Mouse (Mus musculus): Measurements from ENCODE around the gene Ebf1. TPM values are rescaled to one million over a fixed set of nuclear protein-coding genes. Genes with fewer than 3 reads are reported as not detected.
A peak's percentile ranks its signal among the peaks of the same experiment; 100 is the strongest.

Ebf1 gene
- total RNA-seq, 2 experiments from 2014 or later: 9.4 to 10.3 TPM

- no peak for TF ChIP-seq CTCF (IDR thresholded peaks at IDR 0.05)
Measured at GRCm38 (mm10) chr11:44962746-44963440, 345.8 kb downstream of the Ebf1 start.

DNA sequence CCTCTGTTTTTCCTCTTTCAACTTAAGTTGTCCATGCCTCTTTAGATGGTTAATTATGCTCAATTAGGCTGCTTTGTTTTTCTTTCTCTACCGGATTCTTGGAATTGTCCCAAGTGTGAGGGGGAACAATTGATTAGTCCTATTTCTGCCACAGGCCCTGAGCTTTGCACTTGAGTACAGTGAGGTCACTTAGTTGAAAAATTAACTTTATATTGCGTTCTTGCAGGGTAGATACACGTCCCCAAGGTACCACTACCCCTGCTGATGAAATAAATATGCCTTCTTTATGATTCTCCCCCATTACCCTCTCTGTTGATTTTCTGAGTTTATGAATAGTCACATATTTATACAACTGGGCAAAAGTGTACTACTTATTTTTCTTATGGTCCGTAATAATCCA lies 351.9 kb downstream of the Ebf1 start:
- no peak for DNase-seq
- TF ChIP-seq CTCF (IDR thresholded peaks at IDR 0.05): no peak
- intact Hi-C loops (cut with DNase I): no loop called here
- no peak overlapping the region for H3K4me3 ChIP-seq
- H3K27ac ChIP-seq: no peak overlapping the region

More at GRCm38 (mm10) chr11:44962746-44963440, 345.8 kb downstream of the Ebf1 start:
- peak overlapping the region; percentile 41 for H3K4me3 ChIP-seq
- intact Hi-C loops (cut with DNase I): no loop called here
- H3K27ac ChIP-seq: peak overlapping the region; percentile 79
- DNase-seq: peak; percentile 35

DNA sequence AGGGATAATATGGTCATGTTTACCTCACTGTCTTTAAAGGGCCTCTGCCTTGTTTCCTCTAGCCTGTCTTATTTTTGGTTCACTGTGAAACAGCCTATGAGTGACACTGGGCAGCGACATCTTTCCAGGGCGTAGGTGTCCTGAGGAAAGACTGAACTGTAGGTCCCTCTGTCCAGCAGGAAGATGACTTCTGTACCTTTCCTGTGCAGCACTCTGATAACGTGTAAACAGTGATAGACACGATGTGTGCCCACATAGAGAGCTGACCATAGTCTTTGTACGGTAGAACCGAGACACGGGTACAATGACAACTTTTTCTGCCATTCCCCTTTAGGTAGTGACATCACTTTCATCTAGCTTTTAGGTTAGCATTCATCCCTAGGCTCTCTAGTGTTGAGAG lies 357.2 kb downstream of the Ebf1 start:
- Histone ChIP-seq H3K4me3 (no peak overlapping the region), H3K27ac (peak overlapping the region; percentile 75)
- no peak for TF ChIP-seq CTCF (IDR thresholded peaks at IDR 0.05)
- DNase-seq: no peak
- intact Hi-C loops (cut with DNase I): no loop called here

DNA sequence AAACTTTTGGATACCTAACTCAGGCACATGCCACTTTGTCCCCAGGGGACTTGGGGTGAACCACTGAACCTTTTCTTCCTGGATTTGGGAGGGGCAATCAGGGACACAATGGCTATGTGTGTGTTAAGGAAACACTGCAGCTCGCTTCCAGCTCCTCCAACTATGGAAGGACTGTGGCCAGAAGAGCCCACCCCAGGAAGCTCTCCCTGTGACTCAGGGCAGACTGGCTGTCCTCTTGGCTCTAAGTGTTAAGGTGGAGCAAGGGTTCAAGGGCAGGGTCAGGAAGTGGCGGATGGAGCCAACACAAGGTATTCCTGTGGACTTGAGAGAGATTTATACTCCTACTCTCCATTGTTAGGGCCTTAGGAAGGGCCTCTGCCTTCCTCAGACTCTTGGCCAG lies 358.0 kb downstream of the Ebf1 start:
- intact Hi-C loops (cut with DNase I): no loop called here
- H3K4me3 ChIP-seq: no peak overlapping the region
- DNase-seq: peak; percentile 51
- no peak for TF ChIP-seq CTCF (IDR thresholded peaks at IDR 0.05)
- peak overlapping the region; percentile 75 for H3K27ac ChIP-seq

GRCm38 (mm10) chr11:44976254-44976802 lies 359.2 kb downstream of the Ebf1 start:
- no peak overlapping the region for H3K4me3 ChIP-seq
- TF ChIP-seq CTCF (IDR thresholded peaks at IDR 0.05): no peak
- no peak for DNase-seq
- peak overlapping the region; percentile 75; the same call in 1 of the 2 replicates for H3K27ac ChIP-seq
- intact Hi-C loops (cut with DNase I): no loop called here

- intact Hi-C loops (cut with DNase I): no loop called here
- Histone ChIP-seq H3K4me3 (no peak overlapping the region), H3K27ac (0 out of 2 replicates have a peak overlapping the region, but pooled peaks have one; percentile 25)
- no peak for TF ChIP-seq CTCF (IDR thresholded peaks at IDR 0.05)
- no peak for DNase-seq
Measured at GRCm38 (mm10) chr11:44977921-44978397, 360.8 kb downstream of the Ebf1 start.

- Histone ChIP-seq H3K27ac (peak overlapping the region; percentile 25; the same call in 1 of the 2 replicates), H3K4me3 (no peak overlapping the region)
- TF ChIP-seq CTCF (IDR thresholded peaks at IDR 0.05): no peak
- intact Hi-C loops (cut with DNase I): no loop called here
- no peak for DNase-seq
Measured at GRCm38 (mm10) chr11:44979391-44979790, 362.3 kb downstream of the Ebf1 start.

DNA sequence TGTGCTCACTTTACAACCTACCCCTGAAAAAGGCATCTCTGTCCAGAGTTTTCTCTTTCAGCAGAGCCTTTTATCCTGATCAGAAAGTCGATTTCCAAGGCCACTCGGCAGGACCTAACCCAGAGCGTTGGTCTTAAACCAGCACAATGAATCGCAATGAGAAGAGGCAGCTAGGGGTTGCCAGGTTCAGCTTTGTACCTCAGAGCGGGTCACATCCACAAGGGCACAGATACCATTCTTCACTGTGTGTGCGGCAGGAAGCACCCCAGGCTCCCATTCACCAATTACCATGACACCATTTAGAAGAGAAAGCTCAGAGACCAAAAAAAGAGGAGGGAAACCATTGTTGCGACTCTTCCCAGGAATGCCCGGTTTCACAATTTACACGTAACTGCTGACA lies 365.1 kb downstream of the Ebf1 start:
- Histone ChIP-seq H3K4me3 (no peak overlapping the region), H3K27ac (no peak overlapping the region)
- no peak for TF ChIP-seq CTCF (IDR thresholded peaks at IDR 0.05)
- intact Hi-C loops (cut with DNase I): no loop called here
- no peak for DNase-seq

DNA sequence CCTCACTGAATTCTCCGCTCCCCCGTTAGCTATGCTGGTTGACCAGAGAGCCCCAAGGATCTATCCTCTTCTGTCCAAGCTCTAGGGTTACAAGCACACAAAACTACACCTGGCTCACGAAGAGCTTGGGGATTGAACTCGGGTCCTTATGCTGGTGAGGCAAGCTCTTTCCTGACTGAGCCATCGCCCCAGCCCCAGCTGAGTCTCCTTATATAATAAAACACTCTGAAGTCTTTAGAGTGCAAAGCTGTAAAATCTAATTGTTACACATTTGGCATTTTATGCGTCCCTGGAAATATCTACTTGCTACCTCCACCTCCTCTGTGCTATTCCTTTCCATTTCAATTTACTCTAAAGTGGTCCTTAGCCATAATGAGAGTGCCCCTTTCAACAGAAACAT lies 366.8 kb downstream of the Ebf1 start:
- peak overlapping the region; percentile 48 for H3K27ac ChIP-seq
- no peak for DNase-seq
- TF ChIP-seq CTCF (IDR thresholded peaks at IDR 0.05): no peak
- intact Hi-C loops (cut with DNase I): no loop called here
- no peak overlapping the region for H3K4me3 ChIP-seq

GRCm38 (mm10) chr11:44984381-44984780 lies 367.3 kb downstream of the Ebf1 start:
- H3K27ac ChIP-seq: peak overlapping the region; percentile 53
- no peak overlapping the region for H3K4me3 ChIP-seq
- no peak for TF ChIP-seq CTCF (IDR thresholded peaks at IDR 0.05)
- DNase-seq: no peak
- intact Hi-C loops (cut with DNase I): no loop called here

GRCm38 (mm10) chr11:44987796-44988195 lies 370.7 kb downstream of the Ebf1 start:
- intact Hi-C loops (cut with DNase I): no loop called here
- TF ChIP-seq CTCF (IDR thresholded peaks at IDR 0.05): no peak
- no peak for DNase-seq
- no peak overlapping the region for H3K4me3 ChIP-seq
- H3K27ac ChIP-seq: no peak overlapping the region

- no peak for DNase-seq
- Histone ChIP-seq H3K27ac (peak overlapping the region; percentile 67; the same call in 1 of the 2 replicates), H3K4me3 (no peak overlapping the region)
- intact Hi-C loops (cut with DNase I): loop anchor here (10.0 kb wide), 1 partner anchor 228 kb away; no protein-coding TSS in a partner anchor
- TF ChIP-seq CTCF (IDR thresholded peaks at IDR 0.05): no peak
Measured at GRCm38 (mm10) chr11:45002681-45003286, 385.7 kb downstream of the Ebf1 start.
